Mouse (Mus musculus) lung, embryonic 14.5 days (tissue): ENCODE results near the gene Slc28a3. TPM values are rescaled to one million over a fixed set of nuclear protein-coding genes. Genes with fewer than 3 reads are reported as not detected.

Experiments used
- ATAC-seq: fragments of 200-750 bp; cut with Nextera tagmentation; 2 replicates; pipeline ENCODE4 v1.8.0; 2017; ENCODE audit warnings: mild to moderate bottlenecking, moderate TSS enrichment, moderate library complexity; ENCODE audit not compliant: insufficient read depth
- DNase-seq: peaks from one replicate; pipeline ENCODE4 v3.0.0-alpha.2; 2015
- H3K27ac ChIP-seq: fragments of 300-500 bp; sonication (generic); 2 replicates; pipeline ENCODE4 v1.5.1; 2014; ENCODE audit warnings: low read depth, mild to moderate bottlenecking, moderate library complexity
- H3K27me3 ChIP-seq: fragments of 300-500 bp; sonication (generic); 2 replicates; pipeline ENCODE4 v1.6.1; 2014; ENCODE audit warnings: low read length, control low read depth; ENCODE audit not compliant: insufficient read depth
- H3K36me3 ChIP-seq: fragments of 300-500 bp; sonication (generic); 2 replicates; pipeline ENCODE4 v1.6.1; 2014; ENCODE audit warnings: control low read depth; ENCODE audit not compliant: insufficient read depth
- H3K4me1 ChIP-seq: fragments of 300-500 bp; sonication (generic); 2 replicates; pipeline ENCODE4 v1.6.1; 2014; ENCODE audit warnings: antibody characterized with exemption, control low read depth; ENCODE audit not compliant: insufficient read depth
- H3K4me2 ChIP-seq: fragments of 300-500 bp; sonication (generic); 2 replicates; pipeline ENCODE4 v1.6.1; 2014; ENCODE audit warnings: mild to moderate bottlenecking
- H3K4me3 ChIP-seq: fragments of 300-500 bp; sonication (generic); 2 replicates; pipeline ENCODE4 v1.5.1; 2014; ENCODE audit warnings: low read depth, low read length
- H3K9ac ChIP-seq: fragments of 300-500 bp; sonication (generic); 2 replicates; pipeline ENCODE4 v1.6.1; 2014
- H3K9me3 ChIP-seq: fragments of 300-500 bp; sonication (generic); 2 replicates; pipeline ENCODE4 v1.6.1; 2016; ENCODE audit warnings: low read depth, low read length, control low read depth
- CTCF ChIP-seq: IDR thresholded peaks from 2 replicates; pipeline ENCODE4 v1.5.1; 2016; ENCODE audit warnings: antibody characterized with exemption, low read depth
- WGBS: fragments of 180-500 bp; shearing (Covaris S2); extraction: QIAGEN DNeasy Blood & Tissue Kit; methylation state at CpG from one replicate; pipeline ENCODE4 v1.1.7; 2014; 5-methylcytosine and 5-hydroxymethylcytosine counted together
- polyA plus RNA-seq: library from polyadenylated mRNA; unstranded; fragments of >200 nt; fragmentation: Nextera tagmentation; extraction: Ambion mirVana; gene quantifications from 2 replicates; pipeline ENCODE4 v1.2.1, GENCODE M21; 2014

Slc28a3 gene
- polyA plus RNA-seq, 1 experiment from 2014 or later: 0.08 TPM

GRCm38 (mm10) chr13:58633887-58634286 is 23.2 kb upstream of the Slc28a3 start:
- no peak overlapping the region for H3K27ac ChIP-seq
- ATAC-seq (no peak), DNase-seq (peak; percentile 18)
- no peak overlapping the region for H3K9ac ChIP-seq
- H3K36me3 ChIP-seq: no peaks in the 10 kb centered on the region
- TF ChIP-seq CTCF: 0 out of 2 replicates have a peak, but pooled peaks have one; percentile 9
- H3K4me2 ChIP-seq: no peak overlapping the region
- no peaks in the 10 kb centered on the region for H3K4me1 ChIP-seq
- H3K4me3 ChIP-seq: no peak overlapping the region
- H3K9me3 ChIP-seq: no peaks in the 10 kb centered on the region
- no peaks in the 10 kb centered on the region; the same call in 1 of the 2 replicates for H3K27me3 ChIP-seq
- WGBS: 28% methylated on average over 4 of the region's 4 CpGs

DNA sequence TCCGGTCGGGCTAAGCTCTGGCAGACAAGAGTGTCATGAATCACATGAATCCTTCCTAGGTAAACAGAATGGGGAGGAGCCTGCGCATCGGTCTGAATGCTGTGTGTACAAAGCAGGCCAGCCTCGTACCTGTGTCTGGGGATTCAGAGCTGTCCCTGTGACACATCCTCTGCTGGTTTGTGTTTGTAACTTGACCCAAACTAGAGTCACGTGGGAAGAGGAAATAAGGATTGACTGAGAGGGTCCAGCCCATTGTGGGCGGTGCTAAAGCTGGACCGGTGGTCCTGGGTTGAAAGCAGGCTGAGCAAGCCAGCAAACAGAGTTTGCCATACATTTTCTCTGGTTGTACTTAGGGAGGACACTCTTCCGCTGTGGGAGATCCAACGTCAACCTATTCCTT is 20.1 kb upstream of the Slc28a3 start:
- no peaks in the 10 kb centered on the region; the same call in 1 of the 2 replicates for H3K27me3 ChIP-seq
- ATAC-seq (no peak), DNase-seq (peak; percentile 31)
- H3K4me2 ChIP-seq: no peak overlapping the region
- 34% methylated on average over 10 of the region's 10 CpGs for WGBS
- TF ChIP-seq CTCF: no peak
- H3K4me3 ChIP-seq: no peak overlapping the region
- no peaks in the 10 kb centered on the region for H3K36me3 ChIP-seq
- no peak overlapping the region for H3K27ac ChIP-seq
- no peak overlapping the region for H3K9ac ChIP-seq
- no peaks in the 10 kb centered on the region for H3K4me1 ChIP-seq
- no peaks in the 10 kb centered on the region for H3K9me3 ChIP-seq

DNA sequence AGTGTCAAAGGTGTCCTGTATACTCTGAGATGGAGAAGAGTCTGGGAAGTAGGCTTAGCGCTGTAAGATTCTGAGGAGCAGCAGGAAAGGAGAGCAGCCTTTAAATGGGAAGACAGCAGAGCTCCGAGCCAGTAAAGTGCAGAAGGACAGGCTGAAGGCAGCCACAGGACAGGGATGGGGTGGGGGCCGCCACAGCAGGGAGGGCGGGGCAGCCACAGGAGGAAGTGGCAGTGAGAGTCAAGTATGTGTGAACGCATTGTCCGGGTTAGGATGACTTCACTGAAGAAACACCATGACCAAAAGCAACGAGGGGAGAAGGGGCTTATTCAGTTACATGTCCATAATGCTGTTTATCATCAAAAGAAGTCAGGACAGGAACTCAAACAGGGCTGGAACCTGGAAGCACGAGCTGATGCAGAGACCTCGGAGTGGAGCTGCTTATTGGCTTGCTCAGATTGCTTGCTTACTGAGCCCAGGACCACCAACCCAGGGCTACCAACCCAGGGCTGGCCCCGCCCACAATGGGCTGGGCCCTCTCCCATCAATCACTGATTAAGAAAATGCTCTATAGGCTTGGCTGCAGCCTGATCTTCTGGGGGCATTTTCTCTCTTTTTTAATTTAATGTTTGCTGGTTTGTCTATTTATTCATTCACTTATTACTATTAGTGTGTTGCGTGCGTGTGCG is 18.8 kb upstream of the Slc28a3 start:
- Histone ChIP-seq H3K9me3 (no peaks in the 10 kb centered on the region), H3K4me2 (no peak overlapping the region), H3K27ac (no peak overlapping the region), H3K9ac (no peak overlapping the region), H3K36me3 (no peaks in the 10 kb centered on the region), H3K27me3 (no peaks in the 10 kb centered on the region), H3K4me3 (no peak overlapping the region), H3K4me1 (no peaks in the 10 kb centered on the region)
- no peak for TF ChIP-seq CTCF
- ATAC-seq: no peak
- 24% methylated on average over 13 of the region's 13 CpGs for WGBS
- no peak for DNase-seq

- DNase-seq (no peak), ATAC-seq (no peak)
- H3K9me3 ChIP-seq: no peaks in the 10 kb centered on the region
- no peaks in the 10 kb centered on the region for H3K27me3 ChIP-seq
- H3K27ac ChIP-seq: no peak overlapping the region
- 30% methylated on average over 8 of the region's 8 CpGs for WGBS
- no peak for TF ChIP-seq CTCF
- H3K36me3 ChIP-seq: no peaks in the 10 kb centered on the region
- H3K4me3 ChIP-seq: no peak overlapping the region
- no peak overlapping the region for H3K4me2 ChIP-seq
- H3K9ac ChIP-seq: no peak overlapping the region
- no peaks in the 10 kb centered on the region for H3K4me1 ChIP-seq
These were observed 12.0 kb upstream of the Slc28a3 start for GRCm38 (mm10) chr13:58622647-58623046.

- TF ChIP-seq CTCF: no peak
- Histone ChIP-seq H3K9me3 (no peaks in the 10 kb centered on the region), H3K4me1 (no peaks in the 10 kb centered on the region)
These were observed 8.6 kb upstream of the Slc28a3 start for GRCm38 (mm10) chr13:58619301-58619700.

DNA sequence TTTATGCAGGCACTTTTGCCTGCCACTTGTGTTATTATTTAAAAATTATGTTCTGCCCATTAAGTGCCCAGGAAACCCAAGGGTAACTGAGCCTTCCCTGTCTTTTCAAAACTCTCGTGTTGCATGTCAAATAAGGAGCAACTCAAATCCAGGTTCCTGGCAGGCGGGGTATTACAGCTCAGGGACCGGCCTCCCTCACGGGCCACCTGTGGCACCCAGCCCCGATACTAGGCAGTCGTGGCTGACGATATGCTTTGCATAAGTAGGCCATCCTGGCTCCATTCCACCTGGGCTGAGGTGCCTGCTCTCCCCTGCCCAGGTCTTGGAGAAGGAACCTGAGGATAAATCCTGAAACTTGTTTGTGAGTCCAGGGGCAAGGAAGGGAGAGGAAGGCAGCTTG is 618 bp downstream of the Slc28a3 start:
- no peaks in the 10 kb centered on the region for H3K36me3 ChIP-seq
- no peaks in the 10 kb centered on the region for H3K27me3 ChIP-seq
- H3K9ac ChIP-seq: no peak overlapping the region
- no peak overlapping the region for H3K27ac ChIP-seq
- ATAC-seq (no peak), DNase-seq (no peak)
- no peaks in the 10 kb centered on the region for H3K9me3 ChIP-seq
- H3K4me2 ChIP-seq: no peak overlapping the region
- TF ChIP-seq CTCF: no peak
- no peak overlapping the region for H3K4me3 ChIP-seq
- no peaks in the 10 kb centered on the region for H3K4me1 ChIP-seq
- WGBS: 28% methylated on average over 7 of the region's 7 CpGs

More at GRCm38 (mm10) chr13:58619301-58619700, 8.6 kb upstream of the Slc28a3 start:
- H3K27ac ChIP-seq: no peak overlapping the region
- no peak overlapping the region for H3K4me2 ChIP-seq
- DNase-seq (no peak), ATAC-seq (no peak)
- no peaks in the 10 kb centered on the region for H3K27me3 ChIP-seq
- no peak overlapping the region for H3K9ac ChIP-seq
- H3K36me3 ChIP-seq: no peaks in the 10 kb centered on the region
- no peak overlapping the region for H3K4me3 ChIP-seq
- 70% methylated on average over 5 of the region's 5 CpGs for WGBS

DNA sequence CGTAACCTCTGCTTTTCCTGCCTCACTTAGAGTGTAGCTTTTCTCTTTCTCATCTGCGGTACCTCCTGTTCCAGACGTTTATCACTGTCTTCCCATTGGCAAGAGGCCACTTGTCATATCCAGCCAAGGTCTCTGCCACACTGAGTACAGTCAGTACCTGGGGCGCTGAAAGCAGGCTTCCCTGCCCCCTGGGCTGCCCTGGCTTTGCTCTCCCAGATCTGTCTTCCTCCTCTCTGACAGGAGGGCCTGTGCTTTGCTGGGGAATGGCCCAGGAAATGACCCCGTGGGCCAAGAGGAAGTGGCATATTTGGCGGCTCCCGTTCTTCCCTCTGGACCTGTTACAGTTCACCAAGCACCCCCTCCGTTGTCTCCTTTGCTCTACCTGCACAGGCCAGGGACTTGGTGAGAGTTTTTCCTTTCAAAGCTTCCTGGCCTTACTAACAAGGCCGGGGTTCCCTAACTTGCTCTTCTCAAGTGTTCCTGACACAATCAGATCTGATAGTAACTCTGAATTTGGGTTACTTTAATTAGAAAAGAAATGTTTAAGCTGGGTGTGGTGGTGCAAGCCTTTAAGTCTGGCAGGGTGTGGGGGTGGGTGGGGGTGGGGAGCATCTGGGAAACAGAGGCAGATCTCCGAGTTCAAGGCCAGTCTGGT is 9.3 kb downstream of the Slc28a3 start:
- Histone ChIP-seq H3K4me3 (no peak overlapping the region), H3K9ac (no peak overlapping the region), H3K27ac (no peak overlapping the region), H3K36me3 (no peaks in the 10 kb centered on the region), H3K27me3 (no peaks in the 10 kb centered on the region), H3K4me2 (no peak overlapping the region), H3K4me1 (no peaks in the 10 kb centered on the region), H3K9me3 (no peaks in the 10 kb centered on the region)
- WGBS: 36% methylated on average over 10 of the region's 10 CpGs
- DNase-seq (peak; percentile 31), ATAC-seq (no peak)
- TF ChIP-seq CTCF: no peak
